Mouse (Mus musculus): ENCODE data around the gene Il17re.

DNA sequence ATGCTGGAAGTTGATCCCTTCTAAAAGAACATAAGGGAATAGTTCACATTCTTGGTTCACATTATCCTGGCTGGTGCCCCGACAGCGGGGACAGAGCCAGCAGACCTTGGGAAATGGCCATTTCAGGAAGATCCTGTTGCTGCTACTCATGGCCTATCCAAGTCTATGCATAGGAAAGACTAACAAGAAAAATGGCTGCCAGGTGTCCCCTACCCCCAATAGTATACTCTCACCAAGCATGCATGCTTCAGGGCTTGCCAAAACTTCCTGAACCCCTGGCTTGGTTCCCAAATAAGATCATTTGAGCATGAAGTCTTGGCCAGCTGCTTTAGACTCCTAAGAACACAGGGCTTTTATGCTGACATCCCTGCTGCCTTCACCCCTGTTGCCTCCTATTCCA is 6.4 kb upstream of the Il17re start:
- no peak for TF ChIP-seq CTCF (IDR thresholded peaks at IDR 0.05)
- TF ChIP-seq EP300 (IDR thresholded peaks at IDR 0.05; ENCODE audit: insufficient read depth, low read depth, low read length), result no peak
- no peak for TF ChIP-seq POLR2A (IDR thresholded peaks at IDR 0.05; ENCODE audit: insufficient read depth, low read depth, low read length)

Measured in heart, adult 2 months (tissue).